Mouse (Mus musculus): Measurements from ENCODE around the gene Mrpl10.

- no peak for TF ChIP-seq CTCF (IDR thresholded peaks at IDR 0.05; ENCODE audit: extremely low read depth, insufficient read depth, insufficient read length, insufficient replicate concordance)
- no peak for TF ChIP-seq POLR2A (IDR thresholded peaks at IDR 0.05; ENCODE audit: low read depth, low read length)
Observed at GRCm38 (mm10) chr11:96992722-96993311, 48.5 kb upstream of the Mrpl10 start.

Measured in spleen, adult 2 months (tissue).